Mouse (Mus musculus) spleen, postnatal 0 days (tissue): ENCODE results near the gene Khk. TPM values are rescaled to one million over a fixed set of nuclear protein-coding genes. Genes with fewer than 3 reads are reported as not detected.

ENCODE experiments used
- polyA plus RNA-seq: library from polyadenylated mRNA; unstranded; fragments of >200 nt; fragmentation: Nextera tagmentation; extraction: Ambion mirVana; gene quantifications from 2 replicates; pipeline ENCODE4 v1.2.1, GENCODE M21; 2015

Khk gene
- 40.3 and 50.8 TPM in 2 replicates for polyA plus RNA-seq

GRCm38 (mm10) chr5:30921256-30922033 is at the start of gene Khk:
TSS of gene Khk (plus strand) at chr5:30921431.

GRCm38 (mm10) chr5:30888337-30889087 is 32.7 kb upstream of the Khk start, which contains the start of gene Agbl5:
TSS of gene Agbl5 (plus strand) at chr5:30888694.

DNA sequence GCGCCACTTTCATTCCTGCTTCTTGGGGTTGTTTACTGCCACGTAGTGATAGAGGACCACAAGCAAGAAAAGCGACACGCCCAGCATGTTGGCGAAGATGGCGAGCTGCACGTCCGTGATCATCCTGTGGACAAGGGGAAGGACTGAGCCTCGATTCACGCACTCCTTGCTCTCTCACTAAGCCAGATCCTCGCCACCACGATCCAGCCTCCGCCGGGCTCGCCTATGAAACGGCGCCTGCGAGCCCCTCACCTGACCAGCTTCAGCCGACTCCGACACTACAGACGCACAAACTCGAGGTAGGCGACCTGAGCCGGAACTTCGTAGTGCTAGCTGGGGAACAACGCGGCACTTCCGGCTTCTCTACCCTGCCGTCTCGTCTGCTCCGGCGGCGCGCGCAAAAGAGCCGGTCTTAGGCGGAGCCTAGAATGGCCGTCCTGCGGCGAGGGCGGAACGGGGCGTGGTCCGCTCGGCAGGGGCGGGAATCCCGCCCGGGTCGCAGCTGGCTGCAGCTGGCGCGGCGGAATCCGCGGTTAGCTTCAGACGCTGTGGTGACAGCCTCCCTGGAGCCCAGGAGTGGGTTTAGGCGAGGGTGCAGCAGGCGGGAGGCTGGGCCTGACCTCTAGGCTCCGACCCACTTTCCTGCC is 13.7 kb upstream of the Khk start, which contains the start of gene Ost4:
Gene Ost4, minus strand, starts transcription at position 376 of the 647 bp plus-strand sequence.

DNA sequence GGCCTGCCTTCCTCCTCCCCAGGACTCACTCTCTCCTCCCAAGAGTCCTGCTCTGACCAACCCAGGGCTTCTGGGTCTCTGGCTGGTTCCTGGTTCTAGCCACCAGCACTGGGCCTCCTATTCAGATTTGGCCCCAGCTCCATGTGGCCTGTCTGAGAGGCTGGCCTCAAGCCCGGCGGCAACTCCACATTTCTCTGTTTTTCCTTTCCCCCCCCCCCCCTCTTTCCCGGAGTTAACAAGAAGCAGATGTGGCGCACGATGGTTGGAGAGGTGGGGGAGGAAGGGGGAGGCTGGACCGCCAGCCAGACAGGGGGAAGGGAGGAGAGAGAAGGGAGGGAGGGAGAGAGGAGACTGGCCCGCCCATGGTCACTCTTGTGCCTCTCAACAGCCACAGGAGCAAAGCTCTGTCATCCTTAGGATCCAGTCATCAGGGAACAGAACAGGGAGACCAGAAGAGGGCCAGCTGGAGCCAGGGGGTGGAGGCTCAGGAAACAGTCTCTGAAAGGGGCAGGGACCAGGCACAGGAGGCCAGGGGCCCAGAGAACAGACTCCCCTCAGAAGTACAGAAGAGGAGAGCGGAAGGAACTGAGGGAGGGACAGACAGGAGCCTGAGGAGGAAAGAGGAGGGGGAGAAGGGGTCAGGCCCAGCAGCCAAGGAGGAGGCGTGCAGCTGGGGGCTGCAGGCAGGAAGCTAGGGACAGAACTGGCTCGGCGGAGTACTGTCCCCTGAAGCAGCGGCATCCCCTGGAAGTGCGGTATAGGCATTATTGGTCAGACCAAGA is 8.0 kb upstream of the Khk start, which contains the start of gene Emilin1:
Gene Emilin1, plus strand, starts transcription at position 343 of the 782 bp plus-strand sequence.

DNA sequence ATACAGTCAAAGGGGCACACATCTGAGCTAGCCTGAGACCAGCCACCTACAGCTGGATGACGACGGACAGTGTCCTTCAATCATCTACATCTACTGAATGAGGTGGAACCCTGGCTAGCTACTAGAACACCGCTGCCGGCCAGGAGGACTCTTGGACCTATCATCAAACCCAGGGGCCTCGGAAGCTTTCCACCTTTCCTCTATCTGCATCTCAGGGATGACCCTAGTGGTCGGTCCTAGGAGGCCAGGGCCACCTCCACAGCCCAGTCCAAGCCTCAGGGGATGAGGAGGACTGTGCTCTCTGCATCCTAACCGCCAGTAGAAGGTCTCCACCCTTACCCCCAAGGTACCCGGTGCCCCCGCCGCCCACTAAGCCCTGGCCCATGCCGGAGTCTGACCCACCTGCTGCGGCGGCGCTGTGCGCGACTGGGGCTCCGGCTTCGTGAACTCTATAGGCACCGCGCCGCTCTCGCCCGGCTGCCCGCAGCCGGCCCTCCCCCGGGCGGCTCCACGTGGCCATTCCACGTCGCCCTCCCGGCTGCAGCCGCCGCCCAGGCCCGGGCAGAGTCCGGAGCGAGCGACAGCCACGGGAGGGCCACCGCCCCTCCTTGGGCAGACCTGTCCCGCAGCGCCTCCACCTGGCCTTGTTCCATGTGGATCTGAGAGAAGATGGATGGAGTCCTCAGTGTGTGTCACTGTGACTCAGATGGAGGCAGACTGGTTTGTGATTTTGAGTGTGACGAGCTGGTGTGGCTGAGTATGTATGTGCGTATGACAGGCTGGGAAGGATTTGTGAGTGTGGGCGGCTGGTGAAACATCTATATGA is 23.9 kb downstream of the Khk start, which contains the start of gene Cgref1:
Gene Cgref1, minus strand, starts transcription at position 636 of the 826 bp plus-strand sequence.

DNA sequence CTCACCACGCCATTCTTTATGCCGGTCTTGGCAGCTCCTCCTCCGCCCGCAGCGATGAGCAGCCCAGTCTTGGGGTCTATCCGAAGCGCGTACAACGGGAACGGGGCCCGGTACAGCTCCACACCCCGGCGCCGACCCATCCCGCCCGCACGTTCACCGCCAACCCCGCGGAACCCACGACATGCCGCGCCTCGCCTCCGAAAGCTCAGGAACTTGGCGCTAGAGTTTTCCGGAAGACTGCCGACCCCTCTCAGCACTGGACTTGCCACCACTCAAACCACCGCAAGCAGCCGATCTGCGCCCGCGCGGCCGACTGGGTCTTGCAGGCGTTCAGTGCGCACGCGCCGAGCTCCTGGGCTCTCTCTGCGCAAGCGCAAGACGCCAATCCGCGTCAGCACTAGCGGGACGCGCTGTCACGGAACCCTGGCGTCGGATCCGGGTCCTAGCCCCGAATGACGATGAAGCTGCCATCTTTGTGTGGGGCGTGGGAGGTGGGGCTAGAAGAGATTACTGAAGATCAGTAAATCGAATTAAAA is 38.8 kb downstream of the Khk start, which contains the start of gene Preb:
Gene Preb, minus strand, starts transcription at position 396 of the 536 bp plus-strand sequence.

GRCm38 (mm10) chr5:30968416-30968815 is 47.2 kb downstream of the Khk start, which contains the start of gene Tcf23:
TSS of gene Tcf23 (plus strand) at chr5:30968662.

Other genes with a start within 250 kb of the Khk start
- 0.36 and 0.65 TPM in 2 replicates for gene Dpysl5, start 209.9 kb upstream of the Khk start, polyA plus RNA-seq
- 3.3 and 4.7 TPM in 2 replicates for gene Mapre3, start 106.8 kb upstream of the Khk start, polyA plus RNA-seq
- 23.9 and 27.9 TPM in 2 replicates for gene Tmem214, start 53.4 kb upstream of the Khk start, polyA plus RNA-seq
- 4.5 and 6.0 TPM in 2 replicates for gene Agbl5, start 32.7 kb upstream of the Khk start, polyA plus RNA-seq
- gene Ost4, start 13.6 kb upstream of the Khk start, polyA plus RNA-seq = 368 TPM in 2 replicates
- gene Emilin1, start 8.0 kb upstream of the Khk start, polyA plus RNA-seq = 90.2 and 121 TPM in 2 replicates
- gene Cgref1, start 24.2 kb downstream of the Khk start, polyA plus RNA-seq = 0.46 and 0.78 TPM in 2 replicates
- gene Preb, start 38.9 kb downstream of the Khk start, polyA plus RNA-seq = 80.8 and 94.5 TPM in 2 replicates
- 0.67 and 0.78 TPM in 2 replicates for gene Tcf23, start 47.2 kb downstream of the Khk start, polyA plus RNA-seq
- 82.7 and 102 TPM in 2 replicates for gene Atraid, start 126.9 kb downstream of the Khk start, polyA plus RNA-seq
- gene Slc5a6, start 127.5 kb downstream of the Khk start, polyA plus RNA-seq = 2.3 and 3.0 TPM in 2 replicates
- gene Cad, start 133.3 kb downstream of the Khk start, polyA plus RNA-seq = 13.9 and 14.0 TPM in 2 replicates
- gene Dnajc5g, start 184.9 kb downstream of the Khk start, polyA plus RNA-seq = not detected in 2 replicates
- gene Slc30a3, start 186.8 kb downstream of the Khk start, polyA plus RNA-seq = not detected in 2 replicates
- not detected in 2 replicates for gene Trim54, start 195.3 kb downstream of the Khk start, polyA plus RNA-seq
- gene Ucn, start 217.4 kb downstream of the Khk start, polyA plus RNA-seq = not detected in 2 replicates
- 18.6 and 23.3 TPM in 2 replicates for gene Mpv17, start 232.8 kb downstream of the Khk start, polyA plus RNA-seq